Mouse (Mus musculus) liver, embryonic 14.5 days (tissue): ENCODE results near the gene Wdr47. TPM values are rescaled to one million over a fixed set of nuclear protein-coding genes. Genes with fewer than 3 reads are reported as not detected.

Source experiments
- ATAC-seq: fragments of 200-750 bp; cut with Nextera tagmentation; 2 replicates; pipeline ENCODE4 v1.8.0; 2017; ENCODE audit warnings: moderate number of reproducible peaks, mild to moderate bottlenecking, moderate library complexity; ENCODE audit not compliant: insufficient read depth
- DNase-seq, 3 experiments: peaks; one replicate each; pipeline ENCODE4 v3.0.0-alpha.2; 2012 to 2013; ENCODE audit warnings: low read depth in 3 of 3, low spot score in 3 of 3
- H3K27ac ChIP-seq: fragments of 300-500 bp; sonication (generic); 2 replicates; pipeline ENCODE4 v1.5.1; 2014; ENCODE audit warnings: moderate library complexity, mild to moderate bottlenecking, control low read depth, inconsistent platforms
- H3K27me3 ChIP-seq: fragments of 300-500 bp; sonication (generic); 2 replicates; pipeline ENCODE4 v1.6.1; 2014; ENCODE audit warnings: mild to moderate bottlenecking, low read length, moderate library complexity; ENCODE audit not compliant: control insufficient read depth, insufficient read depth
- H3K36me3 ChIP-seq: fragments of 300-500 bp; sonication (generic); replicated peaks from 2 replicates; pipeline ENCODE4 v1.6.1; 2014; ENCODE audit warnings: low read depth; ENCODE audit not compliant: control insufficient read depth, insufficient read depth
- H3K4me1 ChIP-seq, 2 experiments: fragments of 200-500 bp in 1 of 2; fragments of 300-500 bp in 1 of 2; sonication (generic) in 1 of 2; replicated peaks; 2 replicates each; pipeline ENCODE4 v1.6.1; 2012 to 2014; ENCODE audit warnings: antibody characterized with exemption in 1 of 2, inconsistent platforms in 1 of 2, low read length in 1 of 2; ENCODE audit not compliant: control insufficient read depth in 2 of 2, insufficient read depth in 2 of 2
- H3K4me2 ChIP-seq: fragments of 300-500 bp; sonication (generic); 2 replicates; pipeline ENCODE4 v1.6.1; 2014; ENCODE audit warnings: low read depth, mild to moderate bottlenecking, control low read depth, moderate library complexity
- H3K4me3 ChIP-seq, 2 experiments: fragments of 200-500 bp in 1 of 2; fragments of 300-500 bp in 1 of 2; sonication (generic) in 1 of 2; 2 replicates each; pipeline ENCODE4 v1.5.1; 2012 to 2014; ENCODE audit warnings: low read depth in 2 of 2, low read length in 2 of 2, mild to moderate bottlenecking in 2 of 2, control low read depth in 1 of 2, inconsistent platforms in 1 of 2, moderate library complexity in 1 of 2; ENCODE audit not compliant: insufficient read depth in 1 of 2
- H3K9ac ChIP-seq: fragments of 300-500 bp; sonication (generic); replicated peaks from 2 replicates; pipeline ENCODE4 v1.6.1; 2014; ENCODE audit warnings: mild to moderate bottlenecking, control low read depth, moderate library complexity
- H3K9me3 ChIP-seq: fragments of 300-500 bp; sonication (generic); 2 replicates; pipeline ENCODE4 v1.6.1; 2016; ENCODE audit warnings: low read length, mixed read lengths; ENCODE audit not compliant: control insufficient read depth
- CTCF ChIP-seq: IDR thresholded peaks from 2 replicates; pipeline ENCODE4 v1.5.1; 2016; ENCODE audit warnings: antibody characterized with exemption, low read depth, control low read depth
- EP300 ChIP-seq: IDR thresholded peaks from 2 replicates; pipeline ENCODE4 v1.6.1; 2016; ENCODE audit warnings: antibody characterized with exemption, low read depth
- WGBS: fragments of 180-500 bp; shearing (Covaris S2); extraction: QIAGEN DNeasy Blood & Tissue Kit; methylation state at CpG from one replicate; pipeline ENCODE4 v1.1.7; 2014; ENCODE audit not compliant: insufficient replicate concordance; 5-methylcytosine and 5-hydroxymethylcytosine counted together
- polyA plus RNA-seq, 2 experiments: library from polyadenylated mRNA; depleted of rRNA in 1 of 2; stranded (reverse) in 1 of 2; unstranded in 1 of 2; fragments of >200 nt; fragmentation: Nextera tagmentation in 1 of 2; extraction: Ambion mirVana in 1 of 2; gene quantifications; 2 replicates each; pipeline versions ENCODE4 v1.2.1 to v1.2.3; 2012 to 2014

Gene Wdr47
- polyA plus RNA-seq, 2 experiments = 1.3 TPM

GRCm38 (mm10) chr3:108608906-108609305 is 17.8 kb downstream of the Wdr47 start:
- DNase-seq = no peak
- no peaks in the 10 kb centered on the region for H3K4me1 ChIP-seq
- WGBS = 18% methylated on average over 3 of the region's 3 CpGs
- no peak overlapping the region for H3K4me3 ChIP-seq
- no peaks in the 10 kb centered on the region for H3K9me3 ChIP-seq
- no peaks in the 10 kb centered on the region for H3K36me3 ChIP-seq
- ATAC-seq = no peak
- no peak overlapping the region for H3K9ac ChIP-seq
- H3K4me2 ChIP-seq = no peak overlapping the region
- H3K27me3 ChIP-seq = no peaks in the 10 kb centered on the region
- no peak for TF ChIP-seq CTCF
- no peak for TF ChIP-seq EP300
- no peak overlapping the region for H3K27ac ChIP-seq

- Histone ChIP-seq H3K27me3 (no peaks in the 10 kb centered on the region), H3K27ac (no peak overlapping the region), H3K9me3 (no peaks in the 10 kb centered on the region), H3K4me1 (no peaks in the 10 kb centered on the region), H3K4me2 (no peak overlapping the region), H3K36me3 (no peaks in the 10 kb centered on the region), H3K9ac (no peak overlapping the region), H3K4me3 (no peak overlapping the region)
- ATAC-seq = no peak
- no peak for DNase-seq
- 79% methylated on average over 5 of the region's 5 CpGs for WGBS
- no peak for TF ChIP-seq CTCF
- TF ChIP-seq EP300 = no peak
Measured at GRCm38 (mm10) chr3:108634761-108635160, 43.7 kb downstream of the Wdr47 start.

GRCm38 (mm10) chr3:108639412-108639811 is 48.3 kb downstream of the Wdr47 start:
- no peak overlapping the region for H3K4me3 ChIP-seq

GRCm38 (mm10) chr3:108640998-108641397 is 49.9 kb downstream of the Wdr47 start:
- Histone ChIP-seq H3K27ac (no peak overlapping the region), H3K4me1 (no peaks in the 10 kb centered on the region), H3K9ac (no peak overlapping the region), H3K9me3 (no peaks in the 10 kb centered on the region), H3K4me2 (no peak overlapping the region), H3K36me3 (no peaks in the 10 kb centered on the region), H3K27me3 (no peaks in the 10 kb centered on the region), H3K4me3 (no peak overlapping the region)
- WGBS = 68% methylated on average over 4 of the region's 4 CpGs
- no peak for TF ChIP-seq CTCF
- no peak for TF ChIP-seq EP300
- ATAC-seq (no peak), DNase-seq (no peak)

More at GRCm38 (mm10) chr3:108639412-108639811, 48.3 kb downstream of the Wdr47 start:
- H3K9me3 ChIP-seq = no peaks in the 10 kb centered on the region
- H3K4me2 ChIP-seq = no peak overlapping the region
- TF ChIP-seq CTCF (peak; percentile 43), EP300 (no peak)
- WGBS = 68% methylated on average over 4 of the region's 4 CpGs
- no peaks in the 10 kb centered on the region for H3K4me1 ChIP-seq
- H3K36me3 ChIP-seq = no peaks in the 10 kb centered on the region
- no peak overlapping the region for H3K27ac ChIP-seq
- H3K27me3 ChIP-seq = no peaks in the 10 kb centered on the region
- ATAC-seq = no peak
- H3K9ac ChIP-seq = no peak overlapping the region
- DNase-seq = no peak

GRCm38 (mm10) chr3:108644856-108645255 is 53.8 kb downstream of the Wdr47 start:
- H3K9ac ChIP-seq = no peak overlapping the region
- 61% methylated on average over 3 of the region's 3 CpGs for WGBS
- no peak for ATAC-seq
- no peak overlapping the region for H3K4me2 ChIP-seq
- no peak overlapping the region for H3K4me3 ChIP-seq
- no peaks in the 10 kb centered on the region for H3K9me3 ChIP-seq
- no peaks in the 10 kb centered on the region for H3K4me1 ChIP-seq
- TF ChIP-seq EP300 = no peak
- TF ChIP-seq CTCF = no peak
- no peaks in the 10 kb centered on the region for H3K27me3 ChIP-seq
- no peak for DNase-seq
- no peak overlapping the region for H3K27ac ChIP-seq
- no peaks in the 10 kb centered on the region for H3K36me3 ChIP-seq
